Mouse (Mus musculus) left cerebral cortex, postnatal 14 days (tissue): ENCODE results near the gene Samd1. TPM values are rescaled to one million over a fixed set of nuclear protein-coding genes. Genes with fewer than 3 reads are reported as not detected.

Source experiments
- DNase-seq, 2 experiments: peaks; one replicate each; pipeline ENCODE4 v3.0.0; 2021 to 2022; ENCODE audit warnings: low spot score in 2 of 2, mixed read lengths in 1 of 2
- intact Hi-C: fragments of 180-260 bp; cut with DNase I; formaldehyde crosslinking; loops from one replicate; pipeline ENCODE4 v1.15.1; 2025
- microRNA-seq, 2 experiments: library from miRNA; unstranded; fragments of <30 nt; microRNA quantifications; one replicate each; pipeline ENCODE4 v1.2.0; 2022
- total RNA-seq, 2 experiments: library from RNA; stranded (reverse); gene quantifications; 2 replicates each; pipeline ENCODE4 v1.2.3; 2021

Gene Samd1
- total RNA-seq, 2 experiments from 2014 or later: 51.3 to 52.0 TPM

GRCm38 (mm10) chr8:84042066-84042947 lies 44.8 kb downstream of the Samd1 start, which contains the start of gene Il27ra:
Il27ra (minus strand) TSS chr8:84042589.
- peak in 1 of 2 experiments; percentile 36 for DNase-seq
- intact Hi-C loops: no loop called here

GRCm38 (mm10) chr8:84042948-84043342 lies 45.5 kb downstream of the Samd1 start:
- DNase-seq: no peak
- intact Hi-C loops: no loop called here

GRCm38 (mm10) chr8:84044103-84044502 lies 46.6 kb downstream of the Samd1 start:
- DNase-seq: no peak
- intact Hi-C loops: no loop called here

GRCm38 (mm10) chr8:84044900-84045299 lies 47.4 kb downstream of the Samd1 start, which contains the start of gene Rln3:
Rln3 (minus strand) TSS chr8:84045000.
- intact Hi-C loops: no loop called here
- no peak for DNase-seq

- intact Hi-C loops: no loop called here
- DNase-seq: no peak
Observed at GRCm38 (mm10) chr8:84046505-84046904, 49.0 kb downstream of the Samd1 start.

GRCm38 (mm10) chr8:84048171-84048570 lies 50.7 kb downstream of the Samd1 start:
- intact Hi-C loops: no loop called here
- DNase-seq: no peak

Small RNA genes lying within 50 kb of the gene (microRNA-seq; reads per million reads assigned to microRNA genes)
- gene Mir1199 (0.26 to 1.3 reads per million in 2 experiments), gene Mir8111 (3.0 to 5.0 reads per million in 2 experiments)

Other genes with a start within 250 kb of the Samd1 start
- 100 to 1,000 TPM; 457 to 482 TPM for gene Adgrl1, start 97.6 kb upstream of the Samd1 start, total RNA-seq
- gene Gm10644, start 42.5 kb upstream of the Samd1 start, total RNA-seq: under 1 TPM; 0.19 to 0.20 TPM
- under 1 TPM; 0.72 to 0.79 TPM for gene Asf1b, start 42.2 kb upstream of the Samd1 start, total RNA-seq
- 100 to 1,000 TPM; 268 to 280 TPM for gene Prkaca, start 24.7 kb upstream of the Samd1 start, total RNA-seq
- under 1 TPM; 0.40 to 0.57 TPM for gene 1700067K01Rik, start 3.8 kb downstream of the Samd1 start, total RNA-seq
- 1 to 10 TPM; 1.4 to 2.1 TPM for gene 2210011C24Rik, start 14.5 kb downstream of the Samd1 start, total RNA-seq
- 1 to 10 TPM; 3.5 to 3.8 TPM for gene Palm3, start 23.8 kb downstream of the Samd1 start, total RNA-seq
- 1 to 10 TPM in 1 of 2 experiments, under 1 TPM in 1; 0.63 to 1.4 TPM for gene Il27ra, start 44.9 kb downstream of the Samd1 start, total RNA-seq
- not detected for gene Rln3, start 47.3 kb downstream of the Samd1 start, total RNA-seq
- gene Gm10643, start 67.5 kb downstream of the Samd1 start, total RNA-seq: 1 to 10 TPM; 3.9 to 4.0 TPM
- gene Rfx1, start 69.2 kb downstream of the Samd1 start, total RNA-seq: 10 to 100 TPM; 18.5 to 21.1 TPM
- 10 to 100 TPM; 21.2 to 21.5 TPM for gene Dcaf15, start 107.1 kb downstream of the Samd1 start, total RNA-seq
- gene Podnl1, start 128.3 kb downstream of the Samd1 start, total RNA-seq: not detected
- gene Cc2d1a, start 150.3 kb downstream of the Samd1 start, total RNA-seq: 10 to 100 TPM; 56.4 to 58.3 TPM
- gene 4930432K21Rik, start 150.4 kb downstream of the Samd1 start, total RNA-seq: 1 to 10 TPM; 1.5 to 3.5 TPM
- 1 to 10 TPM; 2.7 to 4.6 TPM for gene Nanos3, start 187.5 kb downstream of the Samd1 start, total RNA-seq
- 10 to 100 TPM; 14.1 to 15.0 TPM for gene Zswim4, start 239.4 kb downstream of the Samd1 start, total RNA-seq